Mouse (Mus musculus) E14TG2a.4 (cell line): Measurements from ENCODE around the gene Shank2.

Experiments used
- H3K27me3 ChIP-seq: 2 replicates; pipeline ENCODE4 v1.6.1; 2014; ENCODE audit warnings: low read length, control low read depth; ENCODE audit not compliant: insufficient read depth
- H3K36me3 ChIP-seq: 2 replicates; pipeline ENCODE4 v1.6.1; 2014; ENCODE audit warnings: low read length, control low read depth; ENCODE audit not compliant: insufficient read depth
- H3K4me1 ChIP-seq: replicated peaks from 2 replicates; pipeline ENCODE4 v1.6.1; 2014; ENCODE audit warnings: low read depth, low read length, control low read depth
- H3K4me3 ChIP-seq: replicated peaks from 2 replicates; pipeline ENCODE4 v1.5.1; 2014; ENCODE audit warnings: mild to moderate bottlenecking, low read length
- H3K9me3 ChIP-seq: 2 replicates; pipeline ENCODE4 v1.6.1; 2014; ENCODE audit warnings: low read length, control low read depth
- CTCF ChIP-seq: conservative IDR thresholded peaks from 2 replicates; pipeline ENCODE4 v1.5.1; 2014; ENCODE audit warnings: low read length
- NANOG ChIP-seq: IDR thresholded peaks from 2 replicates; pipeline ENCODE4 v1.6.1; 2014; ENCODE audit warnings: borderline replicate concordance, low read length, mixed read lengths
- POU5F1 ChIP-seq: IDR thresholded peaks from 2 replicates; pipeline ENCODE4 v1.6.1; 2014; ENCODE audit warnings: low read length, borderline replicate concordance

The Shank2 gene

DNA sequence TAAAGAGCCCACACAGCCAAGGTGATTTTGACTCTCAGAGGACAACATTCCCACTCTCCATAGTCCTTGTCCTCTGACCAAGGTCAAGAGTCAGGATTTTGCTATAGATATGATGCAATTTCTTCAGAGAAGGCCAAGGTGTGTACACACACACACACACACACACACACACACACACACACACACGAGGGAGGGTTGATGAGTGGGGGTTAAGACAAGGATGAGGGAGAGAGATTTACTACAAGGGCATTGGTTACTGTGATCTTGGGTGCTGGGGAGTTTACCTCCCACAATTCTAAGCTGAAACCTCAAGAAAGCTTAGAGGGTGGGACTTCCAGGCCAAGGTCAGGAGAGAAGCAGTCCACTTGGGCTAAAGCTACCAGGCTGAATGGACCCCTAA, 104.2 kb downstream of the Shank2 start:
- H3K36me3 ChIP-seq = no peaks in the 10 kb centered on the region
- no peak for TF ChIP-seq CTCF
- no peak for TF ChIP-seq POU5F1
- TF ChIP-seq NANOG = no peak
- no peaks in the 10 kb centered on the region for H3K9me3 ChIP-seq

GRCm38 (mm10) chr7:144106352-144107011, 104.8 kb downstream of the Shank2 start:
- Histone ChIP-seq H3K4me1 (peaks cover 86% of the 10 kb centered on the region), H3K9me3 (no peaks in the 10 kb centered on the region), H3K4me3 (no peak overlapping the region), H3K36me3 (no peaks in the 10 kb centered on the region), H3K27me3 (no peaks in the 10 kb centered on the region)
- peak; percentile 28; the same call in 1 of the 2 replicates for TF ChIP-seq NANOG
- no peak for TF ChIP-seq CTCF

More for the DNA sequence above, 104.2 kb downstream of the Shank2 start:
- peaks cover 80% of the 10 kb centered on the region for H3K4me1 ChIP-seq
- H3K4me3 ChIP-seq = no peak overlapping the region
- no peaks in the 10 kb centered on the region for H3K27me3 ChIP-seq

GRCm38 (mm10) chr7:144108141-144108540, 106.4 kb downstream of the Shank2 start:
- Histone ChIP-seq H3K36me3 (no peaks in the 10 kb centered on the region), H3K27me3 (peaks cover 8% of the 10 kb centered on the region), H3K9me3 (no peaks in the 10 kb centered on the region), H3K4me1 (peaks cover 75% of the 10 kb centered on the region), H3K4me3 (no peak overlapping the region)
- TF ChIP-seq CTCF (no peak), POU5F1 (no peak), NANOG (no peak)

DNA sequence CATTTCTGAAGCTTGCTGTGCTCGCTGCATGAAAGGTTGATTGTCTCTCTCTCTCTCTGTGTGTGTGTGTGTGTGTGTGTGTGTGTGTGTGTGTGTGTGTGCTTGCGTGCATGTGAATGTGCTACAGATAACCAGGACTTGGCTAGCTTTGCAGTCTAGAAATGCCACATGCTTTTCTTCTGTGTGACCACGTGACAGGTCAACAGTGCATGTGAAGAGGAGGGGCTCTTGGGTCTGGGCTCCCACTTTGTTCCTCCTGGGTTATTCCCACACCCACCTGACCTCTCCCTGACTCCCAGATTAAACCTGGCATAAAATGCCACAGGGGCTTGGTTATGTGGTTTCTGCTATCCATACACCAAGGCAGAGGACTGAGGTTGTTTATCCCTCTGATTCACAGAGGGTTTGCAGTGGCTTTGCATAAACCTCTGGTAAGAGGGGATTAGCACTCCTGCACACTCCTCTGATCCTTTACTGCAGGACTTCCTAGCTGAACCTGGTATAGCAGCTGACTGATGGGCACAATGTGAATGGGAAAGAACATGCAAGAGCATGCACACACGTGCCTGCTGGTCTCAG, 109.4 kb downstream of the Shank2 start:
- no peak overlapping the region for H3K4me3 ChIP-seq
- no peaks in the 10 kb centered on the region for H3K36me3 ChIP-seq
- H3K27me3 ChIP-seq = peaks cover 15% of the 10 kb centered on the region
- no peaks in the 10 kb centered on the region for H3K9me3 ChIP-seq
- TF ChIP-seq CTCF (no peak), POU5F1 (no peak)
- H3K4me1 ChIP-seq = peaks cover 49% of the 10 kb centered on the region

GRCm38 (mm10) chr7:144111981-144112380, 110.3 kb downstream of the Shank2 start:
- no peaks in the 10 kb centered on the region for H3K9me3 ChIP-seq

GRCm38 (mm10) chr7:144114230-144114629, 112.5 kb downstream of the Shank2 start:
- no peak for TF ChIP-seq POU5F1
- TF ChIP-seq NANOG = no peak
- TF ChIP-seq CTCF = no peak
- no peaks in the 10 kb centered on the region for H3K36me3 ChIP-seq
- H3K27me3 ChIP-seq = peaks cover 19% of the 10 kb centered on the region
- no peak overlapping the region for H3K4me3 ChIP-seq
- peaks cover 21% of the 10 kb centered on the region for H3K4me1 ChIP-seq
- no peaks in the 10 kb centered on the region for H3K9me3 ChIP-seq

More at GRCm38 (mm10) chr7:144111981-144112380, 110.3 kb downstream of the Shank2 start:
- Histone ChIP-seq H3K36me3 (no peaks in the 10 kb centered on the region), H3K4me1 (peaks cover 41% of the 10 kb centered on the region), H3K4me3 (no peak overlapping the region), H3K27me3 (peaks cover 15% of the 10 kb centered on the region)
- TF ChIP-seq NANOG = no peak
- TF ChIP-seq CTCF = no peak
- no peak for TF ChIP-seq POU5F1

- peaks cover 15% of the 10 kb centered on the region for H3K27me3 ChIP-seq
- no peaks in the 10 kb centered on the region for H3K9me3 ChIP-seq
- no peaks in the 10 kb centered on the region for H3K4me1 ChIP-seq
- H3K36me3 ChIP-seq = no peaks in the 10 kb centered on the region
- TF ChIP-seq NANOG (no peak), POU5F1 (no peak), CTCF (no peak)
- no peak overlapping the region for H3K4me3 ChIP-seq
Measured at GRCm38 (mm10) chr7:144119562-144119961, 117.8 kb downstream of the Shank2 start.

DNA sequence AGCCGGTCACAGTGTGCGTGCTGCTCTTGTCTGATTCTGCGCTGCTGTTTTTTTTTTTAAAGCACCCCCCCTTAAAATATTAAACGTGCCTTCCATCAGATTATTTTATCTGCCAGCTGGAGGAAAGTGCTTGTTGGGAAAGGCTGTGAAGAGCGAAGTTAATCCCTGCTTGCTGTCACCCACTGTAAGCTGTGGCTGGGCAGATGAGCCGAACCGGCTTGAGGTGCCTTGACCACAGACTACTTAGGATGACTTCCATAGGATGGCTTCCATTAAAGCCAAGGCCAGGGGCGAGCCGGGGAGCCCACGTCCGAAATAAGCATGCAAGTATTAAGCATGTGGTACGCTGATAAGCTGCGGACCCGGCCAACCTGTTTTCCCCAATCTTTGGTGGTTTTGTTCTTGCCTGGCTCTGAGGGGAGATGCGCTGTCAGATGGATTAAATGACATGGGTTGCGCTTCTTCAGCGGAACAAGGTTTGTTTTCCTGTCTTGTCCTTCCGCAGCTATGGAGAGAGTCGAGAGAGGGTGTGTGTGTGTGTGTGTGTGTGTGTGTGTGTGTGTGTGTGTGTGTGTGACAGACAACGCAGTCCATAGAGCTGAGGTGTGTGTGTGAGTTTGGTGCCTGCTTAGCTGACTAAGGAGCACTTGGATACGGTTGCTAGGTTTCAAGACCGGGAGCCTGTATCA, 131.1 kb downstream of the Shank2 start:
- no peak overlapping the region for H3K4me3 ChIP-seq
- H3K27me3 ChIP-seq = peaks cover 15% of the 10 kb centered on the region; the same call in 1 of the 2 replicates
- H3K4me1 ChIP-seq = no peaks in the 10 kb centered on the region
- no peak for TF ChIP-seq CTCF
- no peak for TF ChIP-seq POU5F1
- no peak for TF ChIP-seq NANOG
- H3K9me3 ChIP-seq = no peaks in the 10 kb centered on the region
- H3K36me3 ChIP-seq = no peaks in the 10 kb centered on the region

GRCm38 (mm10) chr7:144133388-144133998, 131.8 kb downstream of the Shank2 start:
- Histone ChIP-seq H3K36me3 (no peaks in the 10 kb centered on the region), H3K9me3 (no peaks in the 10 kb centered on the region), H3K4me1 (no peaks in the 10 kb centered on the region), H3K4me3 (no peak overlapping the region), H3K27me3 (peaks cover 21% of the 10 kb centered on the region; the same call in 1 of the 2 replicates)
- TF ChIP-seq CTCF (no peak), POU5F1 (no peak), NANOG (no peak)
